Mouse (Mus musculus) cerebellum, postnatal 36 days (tissue): ENCODE results near the gene Npm3.
A peak's percentile ranks its signal among the peaks of the same experiment; 100 is the strongest.

Source experiments
- DNase-seq, 2 experiments: peaks; one replicate each; pipeline ENCODE4 v3.0.0; 2021 to 2022; ENCODE audit warnings: mixed read lengths in 2 of 2

The Npm3 gene

DNA sequence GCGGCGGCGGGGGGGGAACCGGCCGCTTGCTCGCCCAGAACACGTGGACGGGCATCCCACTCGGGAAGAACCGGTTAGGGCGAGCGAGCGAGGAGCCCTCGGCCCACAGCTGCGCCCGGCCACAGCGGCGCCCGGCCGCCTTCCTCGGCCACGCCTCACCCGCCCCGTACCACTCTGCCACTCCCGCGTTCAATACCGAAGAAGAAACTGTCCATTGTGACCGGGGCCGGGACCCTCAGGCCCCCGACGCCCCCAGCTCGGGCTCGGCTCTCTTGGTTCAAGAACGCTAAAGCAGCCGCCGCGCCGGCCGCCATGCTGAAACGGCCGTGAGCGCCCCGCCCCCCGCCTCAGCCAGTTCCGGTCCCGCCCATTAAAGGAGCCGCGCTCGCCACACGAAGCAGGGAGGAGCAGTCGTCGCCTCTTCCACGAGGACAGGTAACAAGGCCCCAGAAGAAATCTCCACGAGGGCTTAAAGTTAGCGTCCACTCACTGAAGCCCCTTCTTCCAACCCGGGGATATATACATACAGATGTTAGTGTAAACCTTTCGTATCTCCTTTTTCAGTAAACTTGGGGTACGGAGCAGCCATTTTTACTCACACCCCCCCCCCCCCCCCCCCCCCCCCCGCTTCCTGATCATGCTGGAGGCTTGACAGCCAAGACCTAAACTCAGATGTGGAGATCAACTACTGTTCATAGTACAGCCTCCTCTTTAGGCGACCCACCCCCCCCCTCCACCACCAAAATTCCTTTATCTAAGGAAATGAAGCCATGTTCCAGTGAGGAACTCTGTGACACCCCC lies at the start of gene Npm3:
Npm3 (minus strand) TSS at position 349 of the 801 bp plus-strand sequence.
- peak; percentile 70 to 72 for DNase-seq

DNA sequence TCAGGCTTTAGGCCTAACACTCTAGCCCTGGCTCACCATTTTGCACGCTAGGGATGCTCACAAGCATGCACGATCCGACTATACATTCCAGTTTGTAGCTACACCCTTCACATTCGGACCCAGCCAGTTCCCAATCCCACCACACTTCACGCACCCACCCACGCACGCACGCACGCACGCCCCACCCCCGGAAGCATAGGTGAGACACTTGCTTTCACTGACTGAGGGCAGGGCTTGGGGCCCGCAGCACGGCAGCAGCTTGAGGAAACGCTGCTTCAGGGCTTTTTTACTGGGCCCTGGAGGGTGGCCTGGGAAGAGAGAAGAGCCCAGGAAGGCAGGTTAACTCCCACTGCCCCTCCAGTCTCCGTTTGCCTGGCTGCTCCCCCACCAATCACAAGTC lies 47.5 kb upstream of the Npm3 start:
- no peak for DNase-seq

DNA sequence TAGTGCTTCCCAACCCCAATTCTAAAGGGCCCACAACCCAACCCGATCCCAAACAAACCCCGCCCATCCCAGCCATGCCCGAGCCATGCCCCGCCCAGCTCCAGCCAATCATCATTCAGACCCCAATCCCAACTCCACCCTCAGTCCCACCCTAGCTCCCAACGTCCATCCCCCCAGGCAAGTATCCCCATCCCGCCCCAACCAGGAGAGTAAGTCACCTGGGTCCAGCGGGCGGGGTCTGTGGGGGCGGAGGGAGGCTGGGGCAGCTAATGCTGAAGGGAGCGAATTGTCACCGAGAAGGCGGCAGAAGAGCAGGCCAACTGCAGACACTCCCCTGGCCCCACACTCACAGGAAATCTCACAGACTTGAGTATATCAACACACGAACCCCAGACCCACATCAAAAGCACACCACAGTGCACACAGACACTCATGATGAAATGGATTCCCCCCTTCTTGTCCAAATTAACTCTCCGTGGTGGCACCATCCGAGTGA lies 46.7 kb upstream of the Npm3 start:
- no peak for DNase-seq

GRCm38 (mm10) chr19:45795406-45795944 lies 46.1 kb upstream of the Npm3 start:
- no peak for DNase-seq

- no peak for DNase-seq
Measured at GRCm38 (mm10) chr19:45794718-45795117, 45.3 kb upstream of the Npm3 start.

DNA sequence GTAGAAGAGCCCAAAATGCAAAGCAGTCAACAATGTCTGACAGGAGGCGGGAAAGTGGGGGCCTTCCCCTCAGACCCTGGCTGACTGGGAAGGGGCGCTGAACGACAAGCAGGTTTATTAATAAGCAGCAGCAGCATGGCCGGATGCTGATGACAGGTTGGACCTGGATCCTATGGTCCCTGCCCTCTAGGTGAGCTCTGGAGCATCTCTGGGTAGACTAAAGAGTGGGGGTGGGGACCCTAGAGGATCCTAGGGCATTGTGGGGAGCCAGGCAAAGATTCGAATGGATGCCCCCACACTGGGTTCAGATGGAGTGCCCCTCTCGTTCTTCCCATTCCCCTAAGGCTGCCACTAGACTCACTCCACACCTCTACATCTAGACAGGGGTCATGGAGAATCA lies 43.0 kb upstream of the Npm3 start:
- no peak for DNase-seq

- no peak for DNase-seq
Measured at GRCm38 (mm10) chr19:45789888-45790874, 40.8 kb upstream of the Npm3 start.

DNA sequence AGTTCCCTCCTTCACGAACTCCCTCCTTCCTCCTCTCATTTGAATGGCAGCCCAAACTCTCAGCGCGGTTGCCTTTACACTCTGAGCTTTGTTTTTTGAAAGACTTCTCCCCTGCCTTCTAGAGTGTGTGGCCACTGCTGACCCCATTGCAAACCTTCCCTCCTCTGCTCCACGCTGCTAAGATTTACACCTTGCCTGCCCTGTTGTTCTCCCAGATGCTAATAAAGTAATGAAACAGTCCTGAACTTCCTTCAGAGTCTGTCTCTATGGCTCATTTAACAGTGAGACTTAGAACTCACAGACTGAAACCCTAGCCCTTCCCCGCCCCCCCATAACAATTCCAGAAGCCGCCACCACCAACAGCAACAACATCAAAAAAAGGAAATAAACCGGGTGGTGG lies 40.0 kb upstream of the Npm3 start:
- DNase-seq = no peak

DNA sequence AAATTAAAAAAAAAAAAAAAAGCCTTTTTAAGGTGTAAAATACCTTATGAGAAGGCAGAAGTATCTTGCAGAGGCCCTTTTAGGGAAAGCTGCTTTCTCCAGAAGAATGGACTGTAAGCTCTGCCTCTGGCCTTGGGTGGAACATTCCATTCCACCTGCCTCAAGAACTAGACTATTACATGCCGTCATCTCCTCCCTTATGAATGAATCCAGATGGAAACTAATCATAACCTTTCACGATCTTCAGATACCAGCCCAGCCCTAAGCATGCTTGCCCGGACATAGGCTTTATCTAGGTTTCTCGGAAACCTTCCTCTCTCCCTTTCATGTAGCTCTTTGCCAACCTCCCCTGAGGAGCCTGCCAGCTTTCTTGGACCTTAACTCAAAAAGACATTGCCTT lies 38.9 kb upstream of the Npm3 start:
- DNase-seq = no peak

GRCm38 (mm10) chr19:45787450-45787849 lies 38.1 kb upstream of the Npm3 start:
- no peak for DNase-seq

DNA sequence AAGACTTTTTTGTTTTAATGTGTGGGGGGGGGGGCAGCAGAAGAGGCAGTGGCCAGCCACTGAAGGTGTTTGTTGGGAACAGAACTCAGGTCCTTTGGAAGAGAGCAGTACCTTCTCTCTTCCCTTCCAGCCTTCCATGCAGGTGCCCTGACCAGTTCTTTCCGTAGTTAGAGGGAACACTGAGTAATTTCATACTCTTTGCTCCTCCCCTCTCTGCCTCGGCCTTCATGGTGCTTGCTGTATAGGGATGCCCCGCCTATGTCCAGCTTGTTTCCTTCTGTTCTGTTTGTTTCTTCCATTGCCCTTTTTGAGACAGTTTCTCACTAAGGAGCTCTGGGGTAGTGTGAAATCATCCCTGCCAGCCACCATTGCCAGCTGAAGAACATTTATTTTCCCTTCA lies 36.1 kb upstream of the Npm3 start:
- no peak for DNase-seq

DNA sequence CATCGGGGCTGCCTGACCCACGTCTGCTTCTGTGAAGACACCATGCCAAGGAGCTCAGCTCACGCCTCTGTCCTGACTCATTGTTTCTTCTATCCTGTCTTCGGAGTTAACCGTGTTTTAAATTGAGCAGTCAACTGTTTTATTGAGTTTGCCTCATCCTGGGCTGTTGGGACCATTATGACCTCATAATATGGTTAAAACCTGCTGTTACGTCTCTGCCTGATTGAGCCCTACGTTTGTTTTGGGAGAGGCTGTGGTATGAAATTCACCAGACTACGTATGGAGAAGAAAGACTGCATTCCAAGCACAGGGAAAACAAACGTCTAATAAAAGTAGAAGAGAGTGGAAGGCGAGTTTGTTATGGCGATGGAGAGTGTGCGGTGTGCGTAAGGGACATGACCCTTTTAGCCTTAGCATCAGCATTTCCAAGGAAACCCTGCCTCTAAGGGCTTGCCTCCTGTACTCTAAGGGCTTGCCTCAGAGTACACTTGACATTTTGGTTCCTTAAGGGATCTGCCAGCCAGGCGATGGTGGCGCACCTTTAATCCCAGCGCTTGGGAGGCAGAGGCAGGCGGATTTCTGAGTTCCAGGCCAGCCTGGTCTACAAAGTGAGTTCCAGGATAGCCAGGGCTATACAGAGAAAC lies 34.7 kb upstream of the Npm3 start:
- no peak for DNase-seq

DNA sequence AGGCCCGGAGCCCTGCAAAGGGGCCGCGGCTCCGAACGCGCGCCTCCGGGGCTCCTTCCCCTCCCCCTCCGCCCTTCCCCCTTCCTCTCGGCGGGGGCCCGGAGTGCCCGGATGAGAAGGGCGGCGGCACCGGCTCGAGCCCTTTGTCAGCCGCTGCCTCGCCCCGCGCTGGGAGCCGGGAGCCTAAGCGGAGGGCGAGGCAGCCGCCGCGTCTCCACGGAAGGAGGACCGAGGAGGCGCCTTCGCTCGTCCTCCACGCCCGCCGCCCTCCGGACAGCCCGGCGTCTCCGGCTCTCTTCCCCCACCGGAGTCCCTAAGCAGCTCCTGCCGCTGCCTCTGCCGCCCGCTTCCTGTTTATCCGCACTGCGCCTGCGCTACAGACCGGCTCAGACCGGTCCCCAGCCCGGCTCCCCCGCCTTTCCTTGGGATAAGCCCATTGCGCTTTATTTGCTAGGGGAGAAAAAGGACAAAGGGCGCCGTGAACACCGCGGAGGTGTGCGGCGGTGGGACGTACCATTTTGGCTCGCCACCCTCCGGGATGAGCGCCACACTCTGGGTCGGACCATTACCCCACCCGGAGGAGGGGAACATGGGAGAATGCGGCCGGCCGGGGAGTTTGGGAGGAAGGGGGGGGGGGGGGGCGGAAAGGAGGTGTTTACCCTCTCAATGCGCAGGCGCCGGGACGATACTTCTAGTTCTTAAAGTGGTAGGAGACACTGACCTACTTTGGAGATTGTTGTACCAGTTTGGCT lies 34.0 kb upstream of the Npm3 start, which contains the start of gene Mgea5:
Mgea5 (minus strand) TSS at position 657 of the 752 bp plus-strand sequence.
- peak; percentile 98 to 99 for DNase-seq

GRCm38 (mm10) chr19:45782315-45783001 lies 33.1 kb upstream of the Npm3 start:
- DNase-seq = peak; percentile 62 to 66

DNA sequence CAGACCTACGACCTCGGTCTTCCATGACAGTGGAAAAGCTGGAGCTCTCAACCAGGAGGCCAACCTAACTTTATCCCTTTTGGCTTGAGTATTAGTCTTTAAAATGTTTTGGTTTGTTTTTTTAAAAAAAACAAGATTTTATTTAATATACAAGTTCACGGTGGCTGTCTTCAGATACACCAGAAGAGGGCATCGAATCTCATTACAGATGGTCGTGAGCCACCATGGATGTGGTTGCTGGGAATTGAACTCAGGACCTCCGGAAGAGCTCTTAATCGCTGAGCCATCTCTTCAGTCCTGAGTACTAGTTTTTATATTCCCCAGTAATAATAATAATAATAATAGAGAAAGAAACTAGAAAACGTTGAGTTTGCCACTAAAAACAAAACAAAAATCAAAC lies 32.3 kb upstream of the Npm3 start:
- no peak for DNase-seq

DNA sequence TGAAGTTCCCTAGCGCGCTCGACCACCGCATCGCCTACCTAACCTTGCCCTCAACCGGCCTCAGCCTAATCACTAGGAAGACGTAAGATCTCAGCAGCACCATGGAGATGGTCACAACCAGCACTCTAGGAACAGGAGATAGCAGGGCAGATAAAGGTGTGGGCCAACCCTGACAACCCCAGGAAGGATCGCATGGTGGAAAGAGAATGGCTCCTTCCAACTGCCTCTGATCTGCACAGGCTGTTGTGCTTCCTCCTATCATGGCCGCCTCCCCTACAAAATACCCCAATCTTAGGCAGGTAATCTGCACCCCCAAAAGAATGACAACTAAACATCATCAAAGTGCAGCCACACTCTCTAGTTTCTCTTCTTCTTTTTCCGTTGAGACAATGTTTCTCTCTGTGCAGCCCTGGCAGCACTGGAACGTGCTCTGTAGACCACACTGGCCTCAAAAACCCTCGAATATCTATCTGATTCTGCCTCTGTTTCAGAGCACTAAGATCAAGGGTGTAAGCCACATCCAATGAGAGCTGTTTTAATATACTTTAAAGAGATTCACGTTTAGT lies 31.0 kb upstream of the Npm3 start:
- no peak for DNase-seq

DNA sequence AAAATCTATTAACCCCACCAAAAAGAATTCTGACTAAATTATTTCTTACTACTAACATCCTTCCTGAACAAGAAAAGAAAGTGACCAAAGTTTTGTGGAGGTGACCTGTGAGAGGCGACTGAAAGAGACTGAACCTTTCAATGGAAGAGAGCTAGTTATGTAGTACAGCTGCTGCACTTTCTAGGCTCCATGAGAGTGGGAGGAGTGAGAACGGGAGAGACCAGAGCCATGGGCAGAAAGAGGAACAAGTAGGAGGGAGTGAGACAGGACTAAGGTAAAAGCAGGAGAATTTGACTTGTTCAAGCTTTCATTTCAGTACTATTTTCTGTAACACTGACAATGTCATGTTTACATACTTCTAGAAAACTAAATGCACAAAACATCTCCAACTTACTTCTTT lies 26.1 kb upstream of the Npm3 start:
- DNase-seq = no peak

DNA sequence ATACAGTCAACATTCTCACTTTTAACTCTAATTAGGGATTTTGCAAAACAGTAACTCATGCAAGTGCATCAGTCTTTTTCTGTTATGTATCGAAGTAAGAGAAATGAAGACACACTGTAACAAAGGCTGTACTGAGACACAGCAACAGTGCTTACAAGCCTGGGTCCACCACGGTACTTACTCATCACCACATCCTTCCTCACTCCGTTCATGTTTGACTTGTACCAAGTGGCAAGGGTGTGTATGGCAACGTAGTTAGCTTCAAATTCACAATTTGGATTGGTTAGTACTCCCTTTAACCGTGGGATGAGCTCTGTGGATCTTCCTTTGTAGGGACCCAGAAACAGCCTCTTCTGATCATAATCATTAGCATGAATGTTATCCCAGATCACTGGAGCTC lies 22.1 kb upstream of the Npm3 start:
- no peak for DNase-seq

- DNase-seq = no peak
Measured at GRCm38 (mm10) chr19:45760810-45761209, 11.4 kb upstream of the Npm3 start.

- no peak for DNase-seq
Measured at GRCm38 (mm10) chr19:45758671-45759070, 9.3 kb upstream of the Npm3 start.

DNA sequence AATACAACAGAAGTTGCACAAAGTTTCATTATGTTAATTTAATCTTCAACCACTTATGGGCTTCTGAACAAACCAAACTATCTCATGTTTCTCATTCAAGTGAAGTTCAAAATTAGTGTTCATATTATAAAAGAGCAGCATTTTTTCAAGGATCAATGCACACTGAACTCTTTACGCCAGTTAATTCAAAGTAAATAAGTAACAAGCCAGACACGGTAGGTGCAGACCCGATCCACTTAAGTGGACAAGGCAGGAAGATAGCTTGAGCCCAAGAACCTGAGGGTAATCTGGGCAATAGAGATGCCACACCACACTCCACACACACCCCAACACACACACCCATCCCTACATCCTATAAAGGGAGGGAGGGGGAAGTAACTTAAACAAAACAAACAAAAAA lies 4.2 kb upstream of the Npm3 start:
- no peak for DNase-seq
